14 mouse cellular contexts compared by ENCODE assay signal in the genomic region with DNA sequence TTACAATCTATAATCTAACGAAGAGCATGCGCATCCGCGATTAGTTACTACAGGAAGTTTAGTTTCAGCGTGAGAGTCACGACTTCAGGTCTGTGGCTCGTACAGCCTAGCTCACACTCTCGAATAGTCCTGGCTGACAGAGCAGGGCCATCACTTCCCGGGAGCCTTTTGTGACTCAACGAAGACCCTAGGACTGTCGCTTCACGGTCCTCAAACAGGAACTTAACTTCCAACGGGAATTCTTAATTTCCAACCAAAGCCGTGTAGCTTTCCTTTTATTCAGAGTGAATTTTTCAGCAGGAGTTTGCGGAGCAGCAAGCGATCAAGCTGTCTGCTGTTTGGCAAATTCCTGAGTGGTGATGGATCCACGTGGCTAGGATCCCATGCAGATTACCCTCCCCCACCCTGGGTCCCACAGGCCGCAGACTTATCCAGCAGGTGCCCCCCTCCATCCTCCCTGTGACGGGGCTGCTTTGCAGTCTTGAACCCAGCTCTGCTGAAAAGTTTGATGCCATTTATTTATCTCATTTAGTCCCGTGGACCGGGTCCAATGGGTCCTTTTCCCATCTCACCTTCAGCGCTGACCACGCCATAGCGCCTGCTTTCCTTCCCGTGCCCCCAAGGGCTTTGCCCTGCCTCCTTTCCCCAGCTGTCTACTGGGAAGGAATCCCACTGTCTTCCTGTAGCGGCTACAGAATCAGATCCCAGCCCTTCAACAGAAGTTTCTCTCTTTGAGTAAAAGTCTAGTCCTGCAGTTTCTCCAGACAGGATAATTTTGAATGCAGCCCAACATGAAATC.
DNase-seq lines count a peak whose midpoint lies in the region; ATAC-seq and TF ChIP-seq lines count a peak whose summit lies in the region.
"Had no signal": no experiment of that assay in that cellular context is flagged by ENCODE, and none has a peak within 500 bp of the region (broad histone marks: within the 10 kb centered on the region; RNA-seq: fewer than 3 reads in every experiment).

No protein-coding gene starts in this region.

- TF ChIP-seq EP300 in stomach, postnatal 0 days (optimal IDR thresholded peaks at IDR 0.05) = no peak

- ATAC-seq in lung, embryonic 16.5 days (ENCODE audit: low read depth) = no peak
- ATAC-seq in heart, embryonic 13.5 days (ENCODE audit: extremely low read depth, insufficient number of reproducible peaks, low FRiP score, low TSS enrichment) = no peak
- ATAC-seq in stomach, postnatal 0 days (ENCODE audit: low FRiP score, low TSS enrichment) = no peak
- ATAC-seq in hindbrain, embryonic 14.5 days (ENCODE audit: low FRiP score) = no peak

- no peak overlapping the region for H3K9ac ChIP-seq in lung, embryonic 16.5 days (ENCODE audit: low read length)
- H3K9ac ChIP-seq in heart, embryonic 13.5 days = 0 out of 2 replicates have a peak overlapping the region, but pooled peaks have one; percentile 24
- no peak overlapping the region for H3K9ac ChIP-seq in stomach, postnatal 0 days (ENCODE audit: low read length)
- no peak overlapping the region for H3K9ac ChIP-seq in hindbrain, embryonic 14.5 days
- H3K9ac ChIP-seq: hindbrain, embryonic 15.5 days; liver, embryonic 14.5 days had no signal

- H3K4me1 ChIP-seq in lung, embryonic 16.5 days (replicated peaks; ENCODE audit: control insufficient read depth, insufficient read depth, low read length) = peaks cover 17% of the 10 kb centered on the region
- H3K4me1 ChIP-seq in heart, embryonic 13.5 days = peaks cover 28% of the 10 kb centered on the region
- no peaks in the 10 kb centered on the region; the same call in 1 of the 2 replicates for H3K4me1 ChIP-seq in stomach, postnatal 0 days (replicated peaks; ENCODE audit: control insufficient read depth, insufficient read depth)
- H3K4me1 ChIP-seq in hindbrain, embryonic 14.5 days (replicated peaks; ENCODE audit: control insufficient read depth, insufficient read depth, low read length) = peaks cover 8% of the 10 kb centered on the region

- H3K27me3 ChIP-seq in lung, embryonic 16.5 days (ENCODE audit: control insufficient read depth, insufficient read depth, low read depth, low read length) = no peaks in the 10 kb centered on the region
- H3K27me3 ChIP-seq in heart, embryonic 13.5 days (replicated peaks) = no peaks in the 10 kb centered on the region
- no peaks in the 10 kb centered on the region for H3K27me3 ChIP-seq in stomach, postnatal 0 days (ENCODE audit: control insufficient read depth, insufficient read depth, low read length)
- H3K27me3 ChIP-seq in hindbrain, embryonic 14.5 days (ENCODE audit: control insufficient read depth, insufficient read depth, low read length) = no peaks in the 10 kb centered on the region
- H3K27me3 ChIP-seq: hindbrain, embryonic 15.5 days had no signal

- H3K36me3 ChIP-seq in lung, embryonic 16.5 days (ENCODE audit: control insufficient read depth, insufficient read depth, low read length) = no peaks in the 10 kb centered on the region
- no peaks in the 10 kb centered on the region for H3K36me3 ChIP-seq in heart, embryonic 13.5 days
- H3K36me3 ChIP-seq in stomach, postnatal 0 days (ENCODE audit: control insufficient read depth, insufficient read depth, low read length) = no peaks in the 10 kb centered on the region; the same call in 1 of the 2 replicates
- H3K36me3 ChIP-seq in hindbrain, embryonic 14.5 days (replicated peaks; ENCODE audit: control insufficient read depth, insufficient read depth) = no peaks in the 10 kb centered on the region
- H3K36me3 ChIP-seq: hindbrain, embryonic 15.5 days had no signal

- no peaks in the 10 kb centered on the region for H3K9me3 ChIP-seq in lung, embryonic 16.5 days (ENCODE audit: control insufficient read depth, low read length)
- H3K9me3 ChIP-seq in heart, embryonic 13.5 days = no peaks in the 10 kb centered on the region
- H3K9me3 ChIP-seq in stomach, postnatal 0 days (ENCODE audit: control insufficient read depth, low read length) = no peaks in the 10 kb centered on the region
- no peaks in the 10 kb centered on the region for H3K9me3 ChIP-seq in hindbrain, embryonic 14.5 days (ENCODE audit: control insufficient read depth, low read length)
- H3K9me3 ChIP-seq: hindbrain, embryonic 15.5 days had no signal

- DNase-seq in heart, adult 18-20 months = peak; percentile 56 to 63
- no peak for DNase-seq in heart, adult 8-10 months (ENCODE audit: low spot score)
- no peak for DNase-seq in lung, adult 18-20 months
- no peak for DNase-seq in stomach, postnatal 0 days (ENCODE audit: low spot score)
- DNase-seq in hindbrain, embryonic 14.5 days (ENCODE audit: low spot score) = no peak
- DNase-seq: adrenal gland, postnatal 25 days; cerebellum, adult 9-10 months; embryo, embryonic 11 days; kidney, adult 9 months; thymus, adult 18-20 months had no signal

- no peak overlapping the region for H3K27ac ChIP-seq in lung, embryonic 16.5 days (ENCODE audit: low read length)
- no peak overlapping the region for H3K27ac ChIP-seq in heart, embryonic 13.5 days (replicated peaks)
- H3K27ac ChIP-seq in stomach, postnatal 0 days (replicated peaks) = no peak overlapping the region
- H3K27ac ChIP-seq in hindbrain, embryonic 14.5 days = no peak overlapping the region
- H3K27ac ChIP-seq: hindbrain, embryonic 15.5 days; liver, embryonic 14.5 days had no signal

- WGBS in lung, embryonic 16.5 days = 73% methylated on average over 26 of the region's 26 CpGs
- WGBS in heart, embryonic 13.5 days = 59% methylated on average over 26 of the region's 26 CpGs
- 76% methylated on average over 26 of the region's 26 CpGs for WGBS in stomach, postnatal 0 days
- WGBS in hindbrain, embryonic 14.5 days = 78% methylated on average over 26 of the region's 26 CpGs

- no peak for TF ChIP-seq CTCF in stomach, postnatal 0 days (IDR thresholded peaks at IDR 0.05; ENCODE audit: low read depth)

- peak overlapping the region; percentile 29; the same call in 1 of the 2 replicates for H3K4me2 ChIP-seq in lung, embryonic 16.5 days (ENCODE audit: low read depth, low read length)
- H3K4me2 ChIP-seq in heart, embryonic 13.5 days = peak overlapping the region; percentile 51
- H3K4me2 ChIP-seq in stomach, postnatal 0 days (replicated peaks; ENCODE audit: low read depth) = peak overlapping the region; percentile 8; the same call in 1 of the 2 replicates
- H3K4me2 ChIP-seq in hindbrain, embryonic 14.5 days (replicated peaks) = no peak overlapping the region
- H3K4me2 ChIP-seq: hindbrain, embryonic 15.5 days had no signal

- no peak overlapping the region for H3K4me3 ChIP-seq in lung, embryonic 16.5 days (ENCODE audit: low read length)
- peak overlapping the region; percentile 27 for H3K4me3 ChIP-seq in heart, embryonic 13.5 days
- H3K4me3 ChIP-seq in stomach, postnatal 0 days (ENCODE audit: low read depth, low read length) = no peak overlapping the region
- no peak overlapping the region for H3K4me3 ChIP-seq in hindbrain, embryonic 14.5 days (replicated peaks; ENCODE audit: low read length)
- H3K4me3 ChIP-seq: hindbrain, embryonic 15.5 days had no signal

Comparison
In these comparisons a context has a peak if more than half of its experiments do, and no peak if none do; other contexts are left out.
1. DNase-seq: peak in heart, adult 18-20 months (2 of 2); none in heart, adult 8-10 months (single experiment), lung, adult 18-20 months (0 of 2), stomach, postnatal 0 days (single experiment) and hindbrain, embryonic 14.5 days (single experiment).